Mouse (Mus musculus) midbrain, embryonic 13.5 days (tissue): ENCODE measurements around the gene Haus2. TPM values are rescaled to one million over a fixed set of nuclear protein-coding genes. Genes with fewer than 3 reads are reported as not detected.

Source experiments
- ATAC-seq: fragments of 200-750 bp; cut with Nextera tagmentation; 2 replicates; pipeline ENCODE4 v1.8.0; 2017; ENCODE audit warnings: mild to moderate bottlenecking, moderate TSS enrichment, moderate library complexity
- H3K27ac ChIP-seq: fragments of 300-500 bp; sonication (generic); 2 replicates; pipeline ENCODE4 v1.5.1; 2015; ENCODE audit warnings: inconsistent platforms, mild to moderate bottlenecking, moderate library complexity
- H3K27me3 ChIP-seq: fragments of 300-500 bp; sonication (generic); 2 replicates; pipeline ENCODE4 v1.6.1; 2015; ENCODE audit warnings: mild to moderate bottlenecking, inconsistent platforms
- H3K36me3 ChIP-seq: fragments of 300-500 bp; sonication (generic); 2 replicates; pipeline ENCODE4 v1.6.1; 2015; ENCODE audit warnings: mild to moderate bottlenecking, inconsistent platforms
- H3K4me1 ChIP-seq: fragments of 300-500 bp; sonication (generic); replicated peaks from 2 replicates; pipeline ENCODE4 v1.6.1; 2015; ENCODE audit warnings: inconsistent platforms
- H3K4me2 ChIP-seq: fragments of 300-500 bp; sonication (generic); replicated peaks from 2 replicates; pipeline ENCODE4 v1.6.1; 2015; ENCODE audit warnings: moderate library complexity, mild to moderate bottlenecking, inconsistent platforms
- H3K4me3 ChIP-seq: fragments of 300-500 bp; sonication (generic); replicated peaks from 2 replicates; pipeline ENCODE4 v1.5.1; 2015; ENCODE audit warnings: mild to moderate bottlenecking, inconsistent platforms
- H3K9ac ChIP-seq: fragments of 300-500 bp; sonication (generic); replicated peaks from 2 replicates; pipeline ENCODE4 v1.6.1; 2015; ENCODE audit warnings: mild to moderate bottlenecking, inconsistent platforms
- H3K9me3 ChIP-seq: fragments of 300-500 bp; sonication (generic); 2 replicates; pipeline ENCODE4 v1.6.1; 2016; ENCODE audit warnings: mild to moderate bottlenecking, inconsistent platforms
- WGBS: fragments of 180-500 bp; shearing (Covaris S2); methylation state at CpG from one replicate; pipeline ENCODE4 v1.1.7; 2015; 5-methylcytosine and 5-hydroxymethylcytosine counted together
- polyA plus RNA-seq: library from polyadenylated mRNA; unstranded; fragments of >200 nt; fragmentation: Nextera tagmentation; extraction: Ambion mirVana; gene quantifications from 2 replicates; pipeline ENCODE4 v1.2.1, GENCODE M21; 2015

Haus2 gene
- polyA plus RNA-seq, 1 experiment from 2014 or later, result 33.1 TPM

DNA sequence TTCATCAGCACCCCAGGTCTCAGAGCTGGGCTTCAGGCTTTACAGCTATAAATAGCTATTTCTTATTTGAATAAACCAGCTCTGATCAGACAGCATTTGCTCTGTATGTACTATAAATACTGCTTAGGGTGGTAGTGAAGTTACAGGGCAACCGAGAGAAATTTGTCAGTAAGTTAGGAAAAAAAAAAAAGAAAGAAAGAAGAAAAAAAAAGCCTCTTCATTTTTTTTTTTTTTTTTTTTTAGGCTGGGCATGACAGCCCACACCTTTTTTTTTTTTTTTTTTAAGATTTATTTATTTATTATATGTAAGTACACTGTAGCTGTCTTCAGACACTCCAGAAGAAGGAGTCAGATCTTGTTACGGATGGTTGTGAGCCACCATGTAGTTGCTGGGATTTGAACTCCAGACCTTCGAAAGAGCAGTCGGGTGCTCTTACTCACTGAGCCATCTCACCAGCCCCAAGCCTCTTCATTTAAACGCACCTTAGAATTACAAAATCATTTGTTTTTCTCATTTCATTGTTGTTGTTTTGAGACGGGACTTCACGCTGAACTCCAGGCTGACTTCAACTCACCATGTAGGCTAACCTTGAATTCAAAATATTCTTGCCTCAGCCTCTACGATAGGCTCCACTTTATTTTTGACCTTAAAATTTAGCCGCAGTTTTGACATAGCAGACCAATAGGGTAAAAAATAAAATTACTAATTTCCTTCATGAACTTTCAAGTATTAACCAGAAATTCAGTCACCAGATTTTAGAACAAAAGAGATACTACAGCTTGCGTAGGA lies 19.1 kb downstream of the Haus2 start:
- Histone ChIP-seq H3K9me3 (no peaks in the 10 kb centered on the region), H3K4me1 (peaks cover 15% of the 10 kb centered on the region), H3K36me3 (no peaks in the 10 kb centered on the region; the same call in 1 of the 2 replicates), H3K9ac (0 out of 2 replicates have a peak overlapping the region, but pooled peaks have one; percentile 16), H3K27me3 (no peaks in the 10 kb centered on the region), H3K4me3 (peak overlapping the region; percentile 60), H3K4me2 (peak overlapping the region; percentile 66), H3K27ac (peak overlapping the region; percentile 75)
- peak; percentile 48 for ATAC-seq
- WGBS, result 34% methylated on average over 10 of the region's 10 CpGs

DNA sequence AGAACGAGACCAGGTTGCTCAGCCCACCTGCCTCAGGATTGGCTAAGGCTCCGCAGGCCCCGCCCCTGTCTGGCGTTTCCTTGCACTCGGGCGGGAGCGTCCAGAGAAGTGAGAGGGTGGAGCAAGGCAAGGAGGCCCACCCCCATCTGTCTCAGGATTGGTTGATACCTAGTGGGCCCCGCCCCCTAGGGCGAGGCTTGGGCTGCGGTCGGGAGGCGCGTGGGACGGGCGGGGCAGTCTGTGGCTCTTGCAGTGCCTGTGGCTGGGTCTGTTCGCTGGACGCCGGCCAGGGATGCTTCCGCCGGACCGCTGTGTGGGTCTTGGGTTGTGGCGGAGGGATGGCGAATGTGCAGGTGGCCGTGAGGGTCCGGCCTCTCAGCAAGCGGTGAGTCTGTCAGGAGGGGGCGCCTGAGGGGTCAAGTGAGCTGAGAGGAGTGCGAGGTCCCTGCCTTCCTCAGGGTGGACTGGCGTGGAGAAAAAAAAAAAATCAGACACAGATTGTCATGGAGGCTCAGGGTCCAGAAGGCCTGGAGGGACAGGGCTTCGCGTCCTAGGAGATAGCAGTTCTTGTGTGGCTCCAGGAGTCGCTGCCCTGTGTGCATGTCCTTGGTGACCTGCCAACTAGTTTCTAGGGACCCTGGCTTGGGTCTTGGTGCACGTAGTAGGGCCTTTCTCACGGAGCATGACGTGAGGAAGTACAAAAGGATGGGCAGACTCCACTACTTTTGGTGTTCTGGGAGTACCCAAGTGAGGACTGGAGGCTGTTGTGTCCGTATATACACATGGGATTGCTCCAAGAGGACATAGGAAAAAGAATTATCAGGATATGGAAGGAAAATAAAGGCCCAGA lies 19.9 kb downstream of the Haus2 start, which contains the start of gene Stard9:
Gene Stard9 (plus strand): TSS at position 236 of the 850 bp plus-strand sequence.
- peak within 1 kb of the TSS; percentile 73 for H3K9ac ChIP-seq
- peak within 1 kb of the TSS; percentile 66 for H3K4me2 ChIP-seq
- ATAC-seq, result peak; percentile 100
- H3K36me3 ChIP-seq, result peaks cover 2% of the 10 kb centered on the region; the same call in 1 of the 2 replicates
- H3K4me3 ChIP-seq, result peak within 1 kb of the TSS; percentile 60
- H3K27ac ChIP-seq, result peak within 1 kb of the TSS; percentile 75
- 2% methylated on average over 35 of the region's 36 CpGs for WGBS
- peaks cover 15% of the 10 kb centered on the region for H3K4me1 ChIP-seq
- H3K9me3 ChIP-seq, result no peaks in the 10 kb centered on the region
- H3K27me3 ChIP-seq, result no peaks in the 10 kb centered on the region

DNA sequence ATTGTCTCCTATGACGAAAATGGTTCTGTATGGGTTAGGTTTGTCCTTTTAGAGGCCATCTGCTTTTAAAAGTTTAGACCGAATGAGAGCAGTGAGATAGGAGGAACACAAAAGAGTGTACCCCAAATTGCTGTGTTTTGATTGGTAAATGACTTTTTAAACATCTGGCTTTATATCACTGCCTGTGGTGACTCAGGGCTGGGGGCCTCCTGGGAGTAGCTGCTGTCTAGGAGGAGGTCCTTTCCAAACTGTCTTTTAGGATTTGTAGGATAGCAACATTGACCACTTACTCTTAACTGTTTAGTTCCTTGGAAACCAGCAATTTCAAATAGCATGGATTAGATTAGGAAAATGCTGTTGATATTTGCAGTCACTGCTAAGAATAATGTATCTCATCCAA lies 21.1 kb downstream of the Haus2 start:
- H3K27ac ChIP-seq, result no peak overlapping the region
- no peak overlapping the region for H3K4me2 ChIP-seq
- ATAC-seq, result no peak
- H3K36me3 ChIP-seq, result peaks cover 10% of the 10 kb centered on the region; the same call in 1 of the 2 replicates
- H3K4me1 ChIP-seq, result peaks cover 15% of the 10 kb centered on the region
- H3K4me3 ChIP-seq, result no peak overlapping the region
- H3K9ac ChIP-seq, result no peak overlapping the region
- WGBS, result 88% methylated on average over 2 of the region's 2 CpGs
- no peaks in the 10 kb centered on the region for H3K27me3 ChIP-seq
- H3K9me3 ChIP-seq, result no peaks in the 10 kb centered on the region

DNA sequence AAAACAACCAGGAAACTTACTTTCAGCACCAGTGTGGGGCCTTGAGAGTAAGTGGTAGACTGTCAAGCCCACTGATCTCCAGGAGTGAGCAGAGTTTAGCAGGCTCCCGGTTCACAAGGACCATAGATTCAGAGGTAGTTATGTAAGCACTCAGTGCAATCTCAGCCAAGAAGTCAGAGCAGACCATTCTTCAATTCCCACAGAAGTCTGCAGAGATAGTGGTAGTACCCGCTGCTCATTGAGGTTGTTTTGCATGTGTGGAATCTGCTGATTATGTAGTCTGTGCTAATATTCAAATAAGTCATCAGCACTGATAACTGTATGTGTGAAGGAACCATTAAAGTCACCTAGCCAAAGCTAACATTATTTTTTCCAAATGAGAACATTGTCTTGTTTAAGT lies 21.5 kb downstream of the Haus2 start:
- H3K4me1 ChIP-seq, result peaks cover 15% of the 10 kb centered on the region
- no peak overlapping the region for H3K9ac ChIP-seq
- no peak for ATAC-seq
- no peak overlapping the region for H3K4me3 ChIP-seq
- H3K4me2 ChIP-seq, result no peak overlapping the region
- H3K36me3 ChIP-seq, result peaks cover 10% of the 10 kb centered on the region; the same call in 1 of the 2 replicates
- H3K27ac ChIP-seq, result no peak overlapping the region
- no peaks in the 10 kb centered on the region for H3K27me3 ChIP-seq
- 78% methylated on average over 2 of the region's 2 CpGs for WGBS
- no peaks in the 10 kb centered on the region for H3K9me3 ChIP-seq

DNA sequence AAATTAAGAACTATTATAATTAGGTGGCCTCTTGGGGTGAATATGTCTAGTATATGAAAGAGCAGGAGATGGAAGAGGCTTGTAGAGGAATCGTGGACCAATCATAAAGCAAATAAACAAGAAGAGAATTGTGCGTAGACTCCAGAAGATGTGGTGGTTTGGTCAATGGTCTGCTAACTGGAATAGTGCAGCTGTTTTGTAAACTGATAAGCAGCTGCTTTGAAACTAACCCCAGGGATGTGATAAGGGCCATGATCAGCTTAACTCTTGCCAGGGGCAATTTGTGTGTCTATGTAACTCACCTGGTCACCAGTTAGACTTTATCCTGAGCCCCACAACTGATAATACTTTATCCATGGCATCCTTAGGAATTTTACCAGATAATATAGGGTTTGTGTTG lies 22.3 kb downstream of the Haus2 start:
- H3K9ac ChIP-seq, result no peak overlapping the region
- peaks cover 10% of the 10 kb centered on the region; the same call in 1 of the 2 replicates for H3K36me3 ChIP-seq
- 83% methylated on average over 2 of the region's 2 CpGs for WGBS
- no peak overlapping the region for H3K27ac ChIP-seq
- no peak overlapping the region for H3K4me2 ChIP-seq
- no peaks in the 10 kb centered on the region for H3K9me3 ChIP-seq
- H3K4me3 ChIP-seq, result no peak overlapping the region
- no peaks in the 10 kb centered on the region for H3K27me3 ChIP-seq
- no peak for ATAC-seq
- peaks cover 15% of the 10 kb centered on the region for H3K4me1 ChIP-seq

DNA sequence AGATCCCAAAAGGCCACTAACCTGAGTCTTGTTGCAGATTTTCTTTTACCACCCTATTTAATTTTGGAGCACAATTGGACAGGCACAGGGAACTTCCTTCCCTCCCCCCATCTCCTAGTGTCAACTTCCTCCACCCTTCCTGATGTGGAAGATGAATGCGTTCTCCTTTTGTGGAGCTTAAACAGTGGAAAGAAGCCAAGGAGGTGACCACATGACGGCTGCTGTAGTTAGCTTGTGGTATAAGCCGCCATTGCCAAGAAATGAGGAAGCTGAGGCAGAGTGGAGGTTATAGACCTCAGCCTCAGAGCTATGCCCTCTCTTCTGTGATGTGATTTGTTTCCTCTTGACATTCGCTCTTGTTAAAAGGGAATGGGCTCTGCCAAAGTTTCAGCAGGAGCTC lies 22.8 kb downstream of the Haus2 start:
- peaks cover 10% of the 10 kb centered on the region; the same call in 1 of the 2 replicates for H3K36me3 ChIP-seq
- 86% methylated on average over 4 of the region's 4 CpGs for WGBS
- no peak overlapping the region for H3K9ac ChIP-seq
- H3K4me3 ChIP-seq, result no peak overlapping the region
- no peak overlapping the region for H3K27ac ChIP-seq
- no peaks in the 10 kb centered on the region for H3K27me3 ChIP-seq
- H3K4me2 ChIP-seq, result no peak overlapping the region
- H3K4me1 ChIP-seq, result peaks cover 15% of the 10 kb centered on the region
- no peaks in the 10 kb centered on the region for H3K9me3 ChIP-seq
- ATAC-seq, result no peak

DNA sequence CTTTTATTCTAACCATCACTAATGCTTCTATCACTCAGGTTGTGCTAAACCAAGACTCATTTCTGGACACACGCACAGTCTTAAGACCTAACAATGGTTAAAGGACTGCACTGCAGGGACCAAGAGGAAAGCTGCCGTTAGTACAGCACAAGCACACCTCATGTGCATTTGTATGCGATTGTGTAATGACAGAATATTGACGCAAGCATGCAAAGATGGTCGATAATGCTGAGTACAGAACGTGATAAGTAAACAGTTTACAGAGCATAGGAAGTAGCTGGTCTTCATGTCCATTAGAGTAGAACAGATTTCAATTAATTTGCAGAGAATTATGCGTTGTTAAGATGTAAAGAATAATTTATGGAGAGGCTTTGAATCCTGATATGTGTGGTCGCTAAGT lies 31.7 kb downstream of the Haus2 start:
- H3K36me3 ChIP-seq, result no peaks in the 10 kb centered on the region
- H3K9ac ChIP-seq, result no peak overlapping the region
- no peak overlapping the region for H3K4me3 ChIP-seq
- no peak overlapping the region for H3K27ac ChIP-seq
- H3K4me2 ChIP-seq, result no peak overlapping the region
- ATAC-seq, result no peak
- no peaks in the 10 kb centered on the region for H3K4me1 ChIP-seq
- WGBS, result 88% methylated on average over 8 of the region's 8 CpGs
- no peaks in the 10 kb centered on the region for H3K9me3 ChIP-seq
- no peaks in the 10 kb centered on the region for H3K27me3 ChIP-seq

DNA sequence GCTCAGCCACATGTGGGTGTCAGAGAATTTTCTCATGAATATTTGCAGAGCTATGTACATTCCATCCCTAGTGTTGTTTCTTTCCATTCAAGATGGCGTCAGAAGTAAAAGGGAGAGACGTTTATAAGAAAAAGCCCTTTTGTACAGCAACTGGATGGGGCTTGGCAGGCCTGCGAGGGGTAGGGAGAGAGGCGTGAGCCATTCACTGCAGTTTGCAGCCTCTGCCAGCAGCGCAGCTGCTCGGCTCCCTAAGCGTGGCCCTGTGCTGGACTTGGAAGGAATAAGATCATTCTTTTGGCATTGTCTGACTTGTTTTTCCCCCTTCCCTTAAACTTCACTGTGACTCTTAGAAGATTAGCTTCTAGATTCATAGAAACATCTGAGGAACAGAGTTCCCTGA lies 34.7 kb downstream of the Haus2 start:
- no peaks in the 10 kb centered on the region for H3K9me3 ChIP-seq
- H3K4me2 ChIP-seq, result no peak overlapping the region
- H3K27me3 ChIP-seq, result no peaks in the 10 kb centered on the region
- no peaks in the 10 kb centered on the region for H3K36me3 ChIP-seq
- no peak overlapping the region for H3K9ac ChIP-seq
- no peak overlapping the region for H3K4me3 ChIP-seq
- H3K27ac ChIP-seq, result no peak overlapping the region
- WGBS, result 57% methylated on average over 7 of the region's 7 CpGs
- no peak for ATAC-seq
- no peaks in the 10 kb centered on the region for H3K4me1 ChIP-seq

DNA sequence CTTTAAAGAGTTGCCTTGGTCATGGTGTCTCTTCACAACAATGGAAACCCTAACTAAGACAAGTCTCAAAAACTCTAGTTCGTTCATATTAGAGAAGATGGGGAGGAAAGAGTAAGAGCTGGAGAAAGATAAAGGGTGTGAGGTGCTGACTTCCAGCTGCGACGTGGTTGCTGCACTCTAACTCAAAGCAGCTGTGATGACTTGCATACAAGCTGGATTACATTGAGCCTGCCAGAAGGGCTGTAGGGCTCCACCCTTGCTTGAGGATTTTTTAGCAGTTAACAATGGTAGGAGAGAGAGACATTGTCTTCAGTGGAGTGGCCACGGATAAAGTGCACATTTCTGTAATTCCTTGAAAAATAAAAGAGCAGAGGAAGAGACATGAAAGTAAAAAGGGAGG lies 37.6 kb downstream of the Haus2 start:
- ATAC-seq, result no peak
- H3K4me3 ChIP-seq, result no peak overlapping the region
- H3K9ac ChIP-seq, result no peak overlapping the region
- H3K4me2 ChIP-seq, result no peak overlapping the region
- H3K4me1 ChIP-seq, result no peaks in the 10 kb centered on the region
- no peaks in the 10 kb centered on the region for H3K27me3 ChIP-seq
- no peaks in the 10 kb centered on the region for H3K36me3 ChIP-seq
- 65% methylated on average over 4 of the region's 4 CpGs for WGBS
- no peaks in the 10 kb centered on the region for H3K9me3 ChIP-seq
- no peak overlapping the region for H3K27ac ChIP-seq

DNA sequence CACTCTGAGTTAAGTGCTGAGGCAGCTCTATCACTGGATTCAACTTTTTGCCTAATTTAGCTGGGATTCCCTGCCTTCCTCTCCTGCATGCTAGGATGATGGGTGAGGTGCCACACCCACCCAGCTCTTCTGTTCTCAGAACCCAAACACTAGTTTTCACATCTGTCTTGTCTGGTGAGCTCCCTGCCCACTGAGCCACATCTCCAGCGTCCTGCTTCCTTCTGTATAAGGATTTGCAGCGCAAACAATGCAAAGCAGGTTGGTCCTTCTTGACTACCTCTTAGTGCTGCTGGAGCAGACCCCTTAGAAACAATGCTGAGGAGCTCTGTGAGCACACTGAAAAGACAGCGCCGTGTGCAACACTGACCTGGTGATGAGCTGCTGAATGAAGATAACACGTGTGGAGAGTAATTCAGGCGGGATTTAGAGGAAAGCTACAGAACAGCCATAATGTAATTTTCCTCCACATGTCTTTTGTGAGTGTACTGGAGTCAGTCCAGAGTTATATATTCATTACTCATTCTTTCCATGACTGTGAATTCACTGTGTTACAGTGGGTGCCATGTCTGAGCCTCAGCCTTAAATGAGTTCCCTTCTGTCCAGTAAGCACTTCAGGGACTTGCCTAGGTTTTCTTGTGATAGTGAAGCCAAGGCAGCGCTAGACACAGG lies 43.2 kb downstream of the Haus2 start:
- H3K4me1 ChIP-seq, result no peaks in the 10 kb centered on the region
- 79% methylated on average over 7 of the region's 7 CpGs for WGBS

DNA sequence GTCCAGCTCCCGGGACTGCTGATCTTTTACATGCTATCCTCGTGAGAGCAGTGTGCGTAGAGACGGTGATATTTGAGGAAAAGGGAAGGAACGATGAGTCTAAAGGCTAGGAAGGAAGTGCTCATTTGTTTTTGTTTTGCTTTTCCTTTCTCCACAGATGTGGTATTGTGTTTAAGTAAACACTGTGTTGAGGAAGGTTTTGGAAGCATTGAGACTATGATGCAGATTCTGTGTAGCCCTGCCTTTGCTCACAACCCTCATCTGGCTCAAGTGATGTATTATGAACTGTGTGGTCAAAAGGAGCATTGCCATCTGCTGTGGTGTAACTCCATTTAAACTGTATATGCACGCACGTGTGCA lies 43.7 kb downstream of the Haus2 start:
- Histone ChIP-seq H3K4me3 (no peak overlapping the region), H3K36me3 (no peaks in the 10 kb centered on the region), H3K4me2 (no peak overlapping the region), H3K9me3 (no peaks in the 10 kb centered on the region), H3K27ac (no peak overlapping the region), H3K4me1 (no peaks in the 10 kb centered on the region), H3K9ac (no peak overlapping the region), H3K27me3 (no peaks in the 10 kb centered on the region)
- ATAC-seq, result no peak
- 93% methylated on average over 7 of the region's 7 CpGs for WGBS

More for the DNA sequence above, 43.2 kb downstream of the Haus2 start:
- Histone ChIP-seq H3K4me2 (no peak overlapping the region), H3K36me3 (no peaks in the 10 kb centered on the region), H3K9me3 (no peaks in the 10 kb centered on the region), H3K4me3 (no peak overlapping the region), H3K27ac (no peak overlapping the region; the same call in 1 of the 2 replicates), H3K9ac (no peak overlapping the region), H3K27me3 (no peaks in the 10 kb centered on the region)
- ATAC-seq, result no peak

DNA sequence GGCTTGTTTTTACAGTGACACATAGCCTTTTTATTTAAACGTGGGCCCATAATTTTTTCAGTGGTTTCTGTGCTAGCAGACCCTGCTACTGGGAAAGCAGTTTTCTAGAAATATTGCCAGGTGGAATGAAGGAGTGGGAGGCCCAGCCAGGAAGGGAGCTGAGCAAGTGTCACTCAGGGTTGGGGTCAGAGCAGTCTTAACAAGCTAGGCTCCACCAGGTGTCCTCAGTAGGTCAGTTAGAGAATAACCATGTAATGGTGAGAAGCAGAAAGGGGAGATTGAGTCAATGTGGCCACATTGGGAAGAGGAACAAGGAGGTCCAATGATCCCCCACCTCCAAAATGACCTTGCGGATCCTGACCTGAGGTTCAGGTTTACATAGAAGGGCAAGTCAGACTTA lies 45.5 kb downstream of the Haus2 start:
- Histone ChIP-seq H3K9ac (no peak overlapping the region), H3K27me3 (no peaks in the 10 kb centered on the region), H3K4me3 (no peak overlapping the region), H3K36me3 (no peaks in the 10 kb centered on the region), H3K27ac (no peak overlapping the region), H3K4me2 (no peak overlapping the region), H3K4me1 (no peaks in the 10 kb centered on the region), H3K9me3 (no peaks in the 10 kb centered on the region)
- ATAC-seq, result no peak
- WGBS, result 83% methylated on average over 2 of the region's 2 CpGs
